Mouse (Mus musculus): ENCODE measurements at regions not wholly inside any gene's neighbourhood (a gene's known extent, or its start where the extent isn't known, plus 50 kb on each side); places are given as distances from the start of the nearest gene placed in this dataset.

DNA sequence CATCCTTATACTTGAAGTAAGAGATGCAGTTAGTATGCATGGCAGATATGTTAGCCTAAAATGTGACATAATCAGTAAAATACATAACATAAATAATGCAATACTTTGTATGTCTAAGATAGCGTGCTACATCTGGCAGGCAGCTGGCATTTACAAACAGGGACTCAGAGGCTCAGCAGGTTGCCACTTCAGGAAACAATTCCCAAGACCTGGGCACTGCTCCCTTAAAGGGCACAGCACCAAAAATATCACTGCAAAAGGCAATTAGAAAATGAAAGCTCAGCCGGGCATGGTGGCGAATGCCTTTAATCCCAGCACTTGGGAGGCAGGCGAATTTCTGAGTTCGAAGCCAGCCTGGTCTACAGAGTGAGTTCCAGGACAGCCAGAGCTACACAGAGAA, 544.0 kb downstream of the Zfp704 start:
- TF ChIP-seq CEBPB (IDR thresholded peaks at IDR 0.05; ENCODE audit: low read depth) (no peak), CTCF (IDR thresholded peaks at IDR 0.05; ENCODE audit: control insufficient read depth, insufficient read depth, insufficient read length) (no peak), MYOG (IDR thresholded peaks at IDR 0.05; ENCODE audit: control insufficient read depth, extremely low read depth, insufficient read length) (no peak), FOSL1 (IDR thresholded peaks at IDR 0.05; ENCODE audit: insufficient read depth, low read length, poor library complexity, severe bottlenecking) (no peak), USF1 (IDR thresholded peaks at IDR 0.05; ENCODE audit: low read depth) (no peak), MAX (IDR thresholded peaks at IDR 0.05) (no peak)

Measured in C2C12 (cell line).